Mouse (Mus musculus) C2C12 (cell line): Measurements from ENCODE around the gene Fam186b.

ENCODE experiments used
- CTCF ChIP-seq: IDR thresholded peaks from one replicate; pipeline ENCODE4 v1.5.1; 2011; ENCODE audit not compliant: control insufficient read depth, insufficient read depth, insufficient read length
- MAX ChIP-seq: IDR thresholded peaks from one replicate; pipeline ENCODE4 v1.6.1; 2011; ENCODE audit warnings: mild to moderate bottlenecking, control low read depth
- MYOD1 ChIP-seq: IDR thresholded peaks from one replicate; pipeline ENCODE4 v1.6.1; 2011; ENCODE audit warnings: low read depth; ENCODE audit not compliant: control insufficient read depth, insufficient read length
- USF1 ChIP-seq: IDR thresholded peaks from one replicate; pipeline ENCODE4 v1.6.1; 2011; ENCODE audit warnings: low read depth, mild to moderate bottlenecking, control low read depth, moderate library complexity

GRCm38 (mm10) chr15:99294287-99294686, 1.4 kb downstream of the Fam186b start:
- TF ChIP-seq CTCF (no peak), MAX (no peak), MYOD1 (no peak), USF1 (no peak)
